Mouse (Mus musculus) heart, postnatal 4 days (tissue): ENCODE data around the gene Pde10a. TPM values are rescaled to one million over a fixed set of nuclear protein-coding genes. Genes with fewer than 3 reads are reported as not detected.
A peak's percentile ranks its signal among the peaks of the same experiment; 100 is the strongest.

Source experiments
- DNase-seq: peaks from one replicate; pipeline ENCODE4 v3.0.0; 2021
- total RNA-seq, 2 experiments: library from RNA; stranded (reverse); gene quantifications; 2 replicates each; pipeline ENCODE4 v1.2.3; 2021

The Pde10a gene
- total RNA-seq, 2 experiments from 2014 or later = 5.5 to 8.1 TPM

- DNase-seq = peak; percentile 20
Observed at GRCm38 (mm10) chr17:8525971-8526740, 984 bp downstream of the Pde10a start.

GRCm38 (mm10) chr17:8526815-8527261 lies 1.7 kb downstream of the Pde10a start:
- DNase-seq = no peak

GRCm38 (mm10) chr17:8528641-8529040 lies 3.5 kb downstream of the Pde10a start:
- no peak for DNase-seq

- no peak for DNase-seq
Observed at GRCm38 (mm10) chr17:8532609-8533008, 7.4 kb downstream of the Pde10a start.

GRCm38 (mm10) chr17:8533828-8534227 lies 8.7 kb downstream of the Pde10a start:
- no peak for DNase-seq

GRCm38 (mm10) chr17:8536522-8536921 lies 11.3 kb downstream of the Pde10a start:
- no peak for DNase-seq

GRCm38 (mm10) chr17:8538102-8538501 lies 12.9 kb downstream of the Pde10a start:
- no peak for DNase-seq

GRCm38 (mm10) chr17:8541974-8542538 lies 16.9 kb downstream of the Pde10a start:
- DNase-seq = no peak

- no peak for DNase-seq
Observed at GRCm38 (mm10) chr17:8546366-8546765, 21.2 kb downstream of the Pde10a start.

- no peak for DNase-seq
Observed at GRCm38 (mm10) chr17:8548733-8549132, 23.6 kb downstream of the Pde10a start.

- no peak for DNase-seq
Observed at GRCm38 (mm10) chr17:8551641-8552040, 26.5 kb downstream of the Pde10a start.

- DNase-seq = peak; percentile 58
Observed at GRCm38 (mm10) chr17:8552346-8553035, 27.3 kb downstream of the Pde10a start.

- DNase-seq = no peak
Observed at GRCm38 (mm10) chr17:8553601-8554000, 28.4 kb downstream of the Pde10a start.

GRCm38 (mm10) chr17:8554219-8554618 lies 29.0 kb downstream of the Pde10a start:
- DNase-seq = no peak

- DNase-seq = no peak
Observed at GRCm38 (mm10) chr17:8555785-8556184, 30.6 kb downstream of the Pde10a start.

- peak; percentile 23 for DNase-seq
Observed at GRCm38 (mm10) chr17:8556223-8556622, 31.1 kb downstream of the Pde10a start.

GRCm38 (mm10) chr17:8557926-8558325 lies 32.8 kb downstream of the Pde10a start:
- DNase-seq = no peak

- DNase-seq = no peak
Observed at GRCm38 (mm10) chr17:8562101-8562885, 37.1 kb downstream of the Pde10a start.

- DNase-seq = no peak
Observed at GRCm38 (mm10) chr17:8562886-8563280, 37.7 kb downstream of the Pde10a start.

- DNase-seq = no peak
Observed at GRCm38 (mm10) chr17:8566850-8567249, 41.7 kb downstream of the Pde10a start, which contains the start of gene Gm17087. TSS of gene Gm17087 (minus strand) at chr17:8566950.

- no peak for DNase-seq
Observed at GRCm38 (mm10) chr17:8573542-8574260, 48.5 kb downstream of the Pde10a start.

GRCm38 (mm10) chr17:8580360-8580759 lies 55.2 kb downstream of the Pde10a start:
- DNase-seq = peak; percentile 17
